Mouse (Mus musculus) lung, postnatal 0 days (tissue): ENCODE measurements around the gene Fam181b.

ENCODE experiments used
- CTCF ChIP-seq: IDR thresholded peaks from 2 replicates; pipeline ENCODE4 v1.5.1; 2016; ENCODE audit warnings: antibody characterized with exemption, mild to moderate bottlenecking
- EP300 ChIP-seq: IDR thresholded peaks from 2 replicates; pipeline ENCODE4 v1.6.1; 2016; ENCODE audit warnings: antibody characterized with exemption, mild to moderate bottlenecking, control low read depth

DNA sequence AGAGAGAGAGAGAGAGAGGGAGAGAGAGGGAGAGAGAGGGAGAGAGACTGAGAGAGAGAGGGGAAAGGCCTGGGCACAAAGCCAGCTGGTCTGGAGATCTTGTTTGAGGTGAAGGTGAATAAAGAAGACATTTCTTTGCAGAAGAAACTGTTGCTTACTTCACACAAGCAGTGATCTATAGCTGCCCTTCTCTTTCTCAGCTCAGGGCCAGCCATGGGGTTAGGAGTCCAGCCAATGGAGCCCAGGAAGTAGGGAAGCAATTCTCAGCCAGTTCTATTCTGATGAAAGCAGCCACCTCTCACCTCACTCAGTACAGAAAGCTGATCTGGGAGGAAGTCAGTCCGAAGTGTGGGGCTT, 41.2 kb upstream of the Fam181b start:
- TF ChIP-seq CTCF (no peak), EP300 (no peak)
